Mouse (Mus musculus): ENCODE data around the gene Npas2.

The Npas2 gene

DNA sequence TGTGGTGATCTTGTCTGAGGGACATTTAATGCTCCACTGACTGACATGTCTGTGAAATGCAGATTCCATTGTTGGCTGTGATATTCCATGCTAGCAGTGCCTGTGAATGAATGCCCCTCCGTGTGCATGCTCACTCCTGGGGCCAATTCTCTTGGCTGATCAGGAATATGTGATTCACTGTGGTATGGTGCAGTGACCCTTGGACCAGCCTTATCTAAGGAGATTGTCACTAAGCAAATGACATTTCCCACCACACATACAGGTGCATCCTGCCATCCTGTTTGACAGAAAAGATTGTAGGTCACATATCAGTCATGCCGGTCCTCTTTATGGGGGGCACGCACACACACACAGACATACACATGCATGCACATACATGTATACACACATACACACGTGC is 138.9 kb downstream of the Npas2 start:
- no peak for DNase-seq (ENCODE audit: low spot score in 2 of 2)

DNA sequence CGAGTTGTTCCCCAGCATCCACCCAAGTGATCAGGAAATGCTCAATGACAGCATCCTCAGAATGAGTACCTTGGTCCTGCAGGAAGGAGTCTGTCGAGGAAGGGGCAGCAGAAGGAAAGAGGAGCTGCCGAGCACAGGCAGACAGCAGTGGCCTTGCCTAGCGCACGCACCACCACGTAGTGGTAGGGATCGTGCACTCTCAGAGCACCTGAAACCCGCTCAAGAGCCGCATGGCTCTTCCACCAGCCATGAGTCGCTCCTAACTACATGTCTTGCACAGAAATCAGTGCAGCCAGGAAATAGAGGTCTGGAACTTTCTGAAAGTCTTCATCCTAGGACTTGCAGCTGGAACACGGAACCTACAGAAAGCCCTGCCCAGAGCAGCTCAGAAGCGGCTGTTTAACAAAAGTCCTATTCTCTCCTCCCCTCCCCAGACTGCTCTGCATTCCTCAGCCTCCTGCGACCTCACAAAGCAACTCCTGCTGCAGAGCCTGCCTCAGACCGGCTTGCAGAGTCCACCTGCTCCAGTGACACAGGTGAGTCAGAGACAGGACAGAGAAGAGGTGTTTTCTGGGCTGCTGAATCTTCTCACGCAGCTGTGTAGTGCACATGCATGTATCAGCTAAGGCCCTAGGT is 142.1 kb downstream of the Npas2 start:
- DNase-seq (ENCODE audit: low spot score in 2 of 2), result no peak

DNA sequence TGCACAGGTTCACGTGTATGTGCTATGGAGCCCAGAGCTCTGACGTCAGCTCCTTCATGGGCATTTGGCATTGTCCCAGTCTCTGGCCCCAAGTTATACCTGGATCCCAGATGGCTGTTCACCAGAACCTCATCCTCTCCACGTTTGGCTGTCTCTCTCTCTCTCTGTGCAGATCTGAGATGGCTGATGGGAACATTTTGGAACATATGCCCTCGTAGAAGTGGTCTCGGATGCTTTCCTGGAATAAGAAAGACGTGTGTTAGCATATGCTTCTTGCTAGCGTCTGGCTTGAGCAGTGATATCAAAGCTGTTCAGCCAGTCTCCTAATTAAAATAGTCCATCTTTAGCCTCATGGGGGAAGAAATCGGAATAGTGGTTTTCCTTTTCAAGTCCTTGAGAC is 143.3 kb downstream of the Npas2 start:
- no peak for DNase-seq (ENCODE audit: low spot score in 2 of 2)

DNA sequence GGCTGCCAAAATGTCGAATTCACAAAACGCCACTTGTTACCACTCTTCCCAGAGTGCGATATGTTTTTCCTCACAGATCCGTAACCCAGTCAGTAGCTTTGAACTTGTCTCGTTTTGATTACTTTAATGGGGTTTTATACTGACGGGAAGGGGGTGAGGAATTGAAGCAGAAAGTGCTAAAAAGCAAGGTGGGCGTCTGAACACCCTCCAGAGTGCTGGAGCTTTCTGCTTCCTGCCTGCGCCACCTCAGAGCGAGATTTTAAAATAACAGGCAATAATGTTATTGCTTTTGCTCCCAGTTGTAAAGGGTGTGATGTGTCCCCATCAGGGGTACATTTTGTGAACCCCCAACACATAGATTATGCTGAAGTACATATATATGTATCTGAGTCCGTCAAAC is 145.3 kb downstream of the Npas2 start:
- DNase-seq (ENCODE audit: low spot score in 2 of 2), result no peak

DNA sequence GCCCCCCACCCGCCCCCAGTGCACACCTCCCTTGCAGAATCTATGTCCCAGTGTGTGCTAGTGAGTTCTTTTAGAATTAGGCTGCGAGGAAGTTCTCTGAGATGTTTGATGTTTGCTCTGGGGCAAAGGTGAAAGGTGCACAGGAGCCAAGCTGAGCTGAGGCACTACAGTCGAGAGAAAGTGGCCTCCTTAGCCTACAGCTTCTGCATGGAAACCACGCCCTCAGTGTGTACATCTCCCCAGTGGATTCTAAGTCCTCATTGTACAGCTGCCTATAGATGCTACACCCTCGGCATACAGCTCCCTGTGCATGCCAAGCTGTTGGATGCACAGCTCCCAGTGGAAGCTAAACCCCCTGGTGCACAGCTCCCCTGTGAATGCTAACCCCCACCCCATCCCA is 145.9 kb downstream of the Npas2 start:
- no peak for DNase-seq (ENCODE audit: low spot score in 2 of 2)

DNA sequence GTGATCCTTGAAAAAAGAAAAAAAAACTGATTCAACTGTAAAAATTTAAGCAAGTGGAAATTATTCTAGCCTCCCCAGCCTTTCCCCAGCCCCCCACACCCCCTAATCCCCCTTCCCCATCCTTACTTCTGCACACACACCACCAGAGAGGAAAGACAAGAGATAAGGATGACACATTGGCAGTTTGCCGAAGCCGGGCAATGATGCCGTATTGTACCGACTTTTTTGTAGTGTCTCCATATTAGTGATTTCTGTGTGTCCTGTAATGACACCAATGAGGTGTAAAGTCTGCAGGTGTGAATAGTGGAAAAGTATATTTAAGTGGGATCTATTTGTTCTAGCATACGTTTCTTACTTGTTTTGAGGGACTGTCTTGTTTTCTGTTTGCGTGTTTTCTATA is 146.6 kb downstream of the Npas2 start:
- DNase-seq (ENCODE audit: low spot score in 2 of 2), result no peak

DNA sequence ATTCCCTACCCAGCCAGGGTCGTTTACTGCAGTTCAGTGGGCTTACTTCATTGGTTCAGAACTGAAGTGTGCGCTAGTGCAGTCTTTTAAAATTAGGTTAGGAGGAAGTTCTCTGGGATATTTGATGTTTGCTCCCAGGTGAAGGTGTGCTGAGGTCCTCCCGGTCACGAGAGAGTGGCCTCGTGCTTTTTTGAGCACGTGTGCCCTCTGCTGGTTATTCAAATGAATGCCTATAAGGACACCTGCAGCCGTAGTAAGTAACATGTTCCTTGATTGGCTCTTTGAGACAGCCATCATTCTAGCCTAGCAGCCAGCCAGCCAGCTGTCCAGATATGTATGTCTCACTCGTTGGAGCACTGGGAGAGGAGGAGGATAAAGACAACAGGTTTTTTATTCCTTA is 147.1 kb downstream of the Npas2 start:
- peak; percentile 3 to 13 for DNase-seq (ENCODE audit: low spot score in 2 of 2)

DNA sequence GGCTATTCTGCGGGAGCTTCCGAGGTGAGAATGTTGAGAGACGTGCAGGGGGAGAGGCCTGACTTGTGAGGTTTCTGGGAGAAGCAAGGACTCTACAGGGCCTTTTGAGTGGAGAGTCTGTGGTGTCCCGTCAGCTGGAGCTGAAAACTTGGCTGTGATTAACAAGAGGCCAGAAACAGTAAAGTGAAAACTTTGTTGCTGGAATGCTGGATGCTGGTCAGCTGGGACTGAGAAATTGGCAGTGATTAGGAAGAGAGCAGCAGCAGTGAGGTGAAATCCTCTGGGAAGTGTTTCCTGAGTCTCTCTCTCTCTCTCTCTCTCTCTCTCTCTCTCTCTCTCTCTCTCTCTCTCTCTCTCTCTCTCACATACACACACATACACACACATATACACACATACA is 148.3 kb downstream of the Npas2 start:
- no peak for DNase-seq (ENCODE audit: low spot score in 2 of 2)

DNA sequence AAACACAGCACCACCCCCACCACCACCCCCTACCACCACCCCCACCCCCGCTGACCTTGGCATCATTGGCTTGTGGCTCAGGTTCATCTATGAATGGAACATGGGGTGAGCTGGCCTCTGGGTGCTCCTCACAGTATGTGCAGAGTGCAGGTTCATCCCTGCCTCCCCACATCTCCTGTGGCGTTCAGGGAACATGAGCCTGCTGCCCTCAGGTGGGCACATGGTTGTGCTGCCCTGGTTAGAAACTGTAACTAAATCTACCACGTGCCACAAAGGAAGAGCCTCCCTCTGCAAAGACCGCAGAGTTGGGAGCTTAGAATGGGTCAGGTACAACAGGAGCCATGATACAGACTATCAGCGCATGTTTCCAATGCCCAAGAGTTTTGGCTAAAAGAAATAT is 149.7 kb downstream of the Npas2 start:
- DNase-seq (ENCODE audit: low spot score in 2 of 2), result no peak

DNA sequence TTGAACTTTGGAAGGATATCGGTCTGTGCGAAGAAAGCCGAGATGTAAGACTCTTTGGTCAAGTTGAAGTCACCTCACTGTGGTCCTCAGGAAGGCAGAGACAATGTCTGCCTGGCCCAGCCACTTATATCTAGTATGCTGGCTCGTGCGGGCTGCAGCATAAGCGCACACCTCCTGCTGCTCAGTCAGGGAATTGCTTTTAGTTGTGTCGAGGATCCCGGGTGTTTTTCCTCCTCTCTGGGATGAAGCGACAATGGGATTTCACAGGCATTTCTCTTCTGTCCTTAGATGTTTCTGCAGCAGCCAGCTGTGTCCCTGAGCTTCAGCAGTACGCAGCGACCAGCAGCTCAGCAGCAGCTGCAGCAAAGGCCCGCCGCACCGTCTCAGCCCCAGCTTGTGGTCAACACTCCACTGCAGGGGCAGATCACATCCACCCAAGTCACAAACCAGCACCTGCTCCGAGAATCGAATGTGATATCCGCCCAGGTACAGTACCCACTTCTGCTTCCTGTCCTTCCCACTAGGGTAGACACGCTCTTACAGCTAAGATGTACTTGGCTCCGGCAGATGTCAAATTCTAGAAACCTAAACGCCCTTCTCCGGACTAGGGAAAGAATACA is 151.6 kb downstream of the Npas2 start:
- DNase-seq (ENCODE audit: low spot score in 2 of 2), result no peak

DNA sequence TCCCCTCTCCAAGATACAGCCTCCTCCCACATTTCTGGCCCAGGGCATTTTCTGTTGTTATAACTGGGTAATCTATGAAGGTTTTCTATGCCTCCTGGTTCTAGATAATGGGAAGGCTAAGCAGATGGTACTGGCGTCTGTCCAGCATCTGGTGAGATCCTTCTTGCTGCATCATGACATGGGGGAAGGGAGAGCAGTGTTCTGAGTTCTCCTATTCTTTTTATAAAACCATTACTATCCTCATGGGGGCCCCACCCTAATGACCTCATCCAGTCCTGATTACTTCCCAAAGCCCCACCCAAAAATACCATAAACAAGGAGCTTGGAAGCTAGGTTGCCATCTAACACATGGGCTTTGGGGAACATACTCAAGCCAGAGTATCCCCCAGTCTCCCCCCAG is 155.5 kb downstream of the Npas2 start:
- DNase-seq (ENCODE audit: low spot score in 2 of 2), result no peak

DNA sequence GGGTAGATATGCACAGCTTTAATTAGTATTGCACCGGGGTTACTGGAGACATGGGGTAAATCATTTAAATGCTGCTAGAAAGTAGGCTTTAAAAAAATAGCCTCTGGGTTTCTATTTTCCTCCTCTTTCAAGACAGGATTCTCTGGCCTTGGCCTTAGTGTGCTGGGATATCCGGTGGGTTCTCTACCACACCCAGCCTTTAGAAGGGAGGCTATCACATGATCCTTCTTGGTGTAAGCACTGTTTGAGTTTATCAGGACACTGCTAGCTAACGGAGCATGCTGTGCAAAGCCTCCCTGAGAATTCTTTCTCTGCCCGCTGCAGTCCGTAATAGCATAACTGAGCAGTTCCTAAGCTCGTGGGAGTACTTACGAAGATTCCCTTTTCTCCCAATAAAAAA is 155.9 kb downstream of the Npas2 start:
- no peak for DNase-seq (ENCODE audit: low spot score in 2 of 2)

DNA sequence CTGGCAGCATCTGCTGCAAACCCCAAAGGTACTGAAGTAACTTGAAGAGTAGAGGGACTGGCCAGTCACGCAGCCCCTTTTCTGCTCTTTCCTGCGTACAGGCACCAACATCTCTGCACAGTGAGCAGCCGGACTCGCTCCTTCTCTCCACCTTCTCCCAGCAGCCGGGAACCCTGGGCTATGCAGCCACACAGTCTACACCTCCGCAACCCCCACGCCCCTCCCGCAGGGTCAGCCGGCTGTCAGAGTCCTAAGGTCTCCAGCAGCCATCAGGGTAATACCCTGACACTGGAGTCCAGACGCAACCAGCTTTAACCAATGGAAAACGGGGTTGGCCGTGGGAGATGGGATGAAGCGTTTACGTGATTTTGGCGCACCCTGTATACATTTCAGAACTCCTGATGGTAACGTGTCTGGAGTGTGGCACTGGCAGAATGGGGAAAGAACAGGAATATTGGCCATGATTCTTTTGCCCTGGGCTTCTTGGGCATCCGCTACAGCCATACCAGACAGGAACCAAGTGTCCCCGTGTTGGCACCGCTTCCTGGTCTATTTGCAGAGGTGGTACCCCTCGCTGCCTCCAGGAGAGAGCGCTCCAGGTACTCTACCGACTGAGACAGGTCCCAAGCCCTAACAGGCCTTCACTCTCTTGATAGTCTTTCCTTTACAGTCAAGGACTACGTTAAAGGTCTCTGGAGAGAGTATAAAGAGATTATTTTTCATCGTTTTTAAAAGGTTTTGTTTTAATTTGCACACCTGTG is 168.4 kb downstream of the Npas2 start:
- no peak for DNase-seq (ENCODE audit: low spot score in 2 of 2)

DNA sequence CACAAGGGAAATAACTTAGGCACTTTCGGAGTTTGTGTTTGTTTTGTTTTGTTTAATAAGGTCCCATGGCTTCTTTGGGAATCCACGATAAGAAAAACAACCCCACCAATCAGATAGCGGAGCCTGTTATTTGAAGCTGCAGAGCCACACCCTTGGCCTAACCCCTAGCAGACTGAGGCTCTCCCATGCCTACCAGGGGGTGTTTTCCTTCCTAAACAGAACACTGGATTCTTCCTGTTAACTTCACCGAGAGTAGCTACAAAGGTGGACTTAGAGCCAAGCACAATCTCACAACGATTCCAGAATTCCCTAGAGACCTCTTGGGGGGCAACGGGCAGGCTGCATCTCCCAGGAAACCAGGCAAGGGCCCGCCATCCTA is 169.0 kb downstream of the Npas2 start:
- DNase-seq (ENCODE audit: low spot score in 2 of 2), result no peak

DNA sequence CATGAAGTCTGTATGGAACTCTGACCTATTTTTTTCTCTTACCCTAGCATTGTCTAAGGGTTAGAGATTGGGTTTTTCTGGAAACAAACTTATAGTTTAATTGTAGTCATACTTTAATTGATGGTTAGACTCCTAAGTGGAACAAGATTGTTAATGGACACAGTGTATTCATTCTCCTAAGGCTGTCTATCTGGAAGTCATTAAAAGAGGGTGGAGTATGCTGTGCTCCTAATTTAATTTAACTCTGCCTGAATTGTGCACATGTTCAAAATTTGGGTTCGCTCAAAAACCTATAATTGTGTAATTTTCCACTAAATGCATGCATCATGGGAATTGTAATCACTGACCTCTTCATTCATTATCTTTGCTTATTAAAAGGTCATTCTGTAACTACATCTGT is 172.0 kb downstream of the Npas2 start:
- no peak for DNase-seq (ENCODE audit: low spot score in 2 of 2)

DNA sequence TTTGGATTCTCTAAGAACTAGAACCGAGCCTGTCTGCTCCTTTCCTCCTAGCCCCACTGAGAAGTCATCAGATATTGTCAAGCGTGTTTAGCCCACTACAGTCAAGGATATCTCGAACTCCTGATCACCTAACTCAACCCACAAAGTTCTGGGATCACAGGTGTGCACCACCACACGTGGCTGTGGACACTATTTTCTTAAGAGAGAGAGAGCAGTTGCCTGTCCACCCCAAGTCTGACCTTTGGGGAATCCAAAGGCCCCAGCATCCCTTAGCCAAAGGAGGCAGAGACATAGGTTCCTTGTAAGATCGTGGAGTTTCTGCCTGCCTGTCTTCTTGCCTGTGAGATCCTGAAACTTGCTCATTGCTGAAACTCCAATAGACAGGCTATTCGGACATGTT is 173.5 kb downstream of the Npas2 start:
- DNase-seq (ENCODE audit: low spot score in 2 of 2), result no peak

DNA sequence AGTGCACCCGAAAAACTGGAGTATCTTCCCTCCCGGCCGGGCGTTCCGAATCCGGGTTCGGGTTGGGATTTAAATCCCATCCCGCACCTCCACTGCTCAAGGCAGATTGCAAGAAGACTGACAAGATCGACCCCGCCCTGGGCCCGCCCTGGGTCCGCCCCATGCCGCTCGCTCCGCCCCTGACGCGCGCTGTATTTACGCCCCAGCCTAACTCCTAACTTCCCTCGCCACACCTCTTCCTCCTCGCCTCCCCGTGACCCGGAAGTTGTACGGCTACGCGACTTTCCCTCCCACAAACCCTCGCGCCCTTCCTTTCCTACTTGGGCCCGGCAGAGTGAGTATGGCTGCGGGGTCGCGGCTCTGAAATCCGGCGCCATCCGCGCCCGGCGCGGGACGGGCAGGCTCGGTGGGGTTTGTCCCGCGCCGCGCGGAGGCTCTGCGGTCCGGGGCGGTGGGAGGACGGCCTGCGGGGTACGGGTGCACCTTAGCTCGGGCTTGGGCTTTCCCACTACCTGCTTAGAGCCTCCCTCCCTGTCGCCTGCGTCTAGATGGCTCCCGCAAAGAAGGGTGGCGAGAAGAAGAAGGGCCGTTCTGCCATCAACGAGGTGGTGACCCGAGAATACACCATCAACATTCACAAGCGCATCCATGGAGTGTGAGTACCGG is 174.2 kb downstream of the Npas2 start, which contains the start of gene Rpl31:
Gene Rpl31, plus strand, starts transcription at position 242 of the 666 bp plus-strand sequence.
- peak; percentile 95 to 96 for DNase-seq (ENCODE audit: low spot score in 2 of 2)

DNA sequence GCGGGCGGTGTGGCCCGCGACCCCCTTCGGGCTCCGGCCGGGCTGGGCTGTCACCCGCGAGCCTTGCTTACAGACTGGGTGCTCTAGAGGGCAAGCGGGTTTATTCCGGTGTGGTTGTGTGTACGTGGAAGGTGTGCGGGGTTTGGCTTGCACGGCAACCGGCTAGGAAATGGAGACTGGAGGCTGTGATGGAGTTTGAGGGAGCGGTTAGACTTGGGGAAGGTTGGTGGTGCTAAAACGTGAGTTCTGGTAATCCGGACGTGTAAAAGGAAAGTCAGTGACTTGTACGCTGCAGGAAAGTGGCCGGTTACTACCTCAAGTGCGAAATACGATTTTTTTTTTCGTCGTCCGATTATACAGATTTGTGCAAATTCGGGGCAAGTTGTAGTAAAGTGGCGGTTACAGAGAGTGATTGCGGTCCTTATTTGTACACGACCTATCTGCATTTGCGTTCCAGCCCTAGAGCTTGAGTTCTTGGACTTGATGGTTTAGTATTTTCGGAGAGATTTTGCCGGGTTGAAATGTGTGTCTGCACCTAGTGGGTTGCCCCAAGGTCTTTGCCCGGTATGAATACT is 174.8 kb downstream of the Npas2 start:
- no peak for DNase-seq (ENCODE audit: low spot score in 2 of 2)

DNA sequence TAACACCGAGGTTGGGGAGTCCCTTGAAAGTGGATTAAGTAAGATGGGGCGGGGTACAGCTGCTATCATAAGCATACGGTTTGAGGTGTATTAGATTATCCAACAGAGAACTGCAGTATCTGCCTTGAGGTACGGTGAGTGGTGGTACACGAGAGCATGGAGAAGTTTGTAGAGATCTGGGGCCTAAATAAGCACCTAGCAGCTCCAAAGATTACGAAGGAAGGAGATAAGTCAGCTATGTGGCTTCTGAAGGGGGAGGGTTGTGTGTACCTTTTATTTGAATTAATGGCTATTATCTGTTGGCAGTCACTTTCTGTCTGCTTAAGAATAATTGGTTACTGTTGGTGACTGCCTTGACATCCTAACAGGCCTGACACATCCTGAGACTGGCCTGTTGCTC is 176.9 kb downstream of the Npas2 start:
- DNase-seq (ENCODE audit: low spot score in 2 of 2), result no peak

DNA sequence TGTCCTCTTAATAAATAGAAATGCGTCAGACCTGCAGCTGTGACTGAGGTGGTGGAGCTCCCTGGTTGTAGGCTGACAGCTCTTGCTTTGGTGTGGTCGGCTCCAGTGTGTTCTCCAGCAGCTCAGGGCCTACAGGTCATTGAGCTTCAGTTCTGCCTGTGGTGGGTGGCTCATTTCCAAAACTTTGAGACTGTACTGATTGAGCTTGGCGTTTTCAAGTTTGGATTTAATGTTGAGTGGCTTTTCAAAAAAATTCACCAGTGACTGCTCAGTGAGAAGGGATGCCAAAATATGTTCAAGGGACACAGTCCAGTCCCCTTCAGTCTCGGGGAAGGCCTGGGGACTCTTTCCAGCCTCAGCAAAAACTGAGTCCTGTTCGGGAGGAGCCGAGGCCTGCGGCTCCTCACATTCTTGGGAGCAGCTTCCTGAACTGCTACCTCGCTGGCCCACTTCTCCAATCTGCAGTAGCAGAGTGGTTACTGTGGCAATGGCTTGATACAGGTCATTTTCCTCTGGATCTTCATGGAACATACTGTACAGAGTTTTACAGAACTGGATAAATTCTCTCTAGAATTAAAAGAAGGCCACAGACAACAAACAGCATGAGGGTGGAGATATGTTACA is 178.8 kb downstream of the Npas2 start:
- no peak for DNase-seq (ENCODE audit: low spot score in 2 of 2)

DNA sequence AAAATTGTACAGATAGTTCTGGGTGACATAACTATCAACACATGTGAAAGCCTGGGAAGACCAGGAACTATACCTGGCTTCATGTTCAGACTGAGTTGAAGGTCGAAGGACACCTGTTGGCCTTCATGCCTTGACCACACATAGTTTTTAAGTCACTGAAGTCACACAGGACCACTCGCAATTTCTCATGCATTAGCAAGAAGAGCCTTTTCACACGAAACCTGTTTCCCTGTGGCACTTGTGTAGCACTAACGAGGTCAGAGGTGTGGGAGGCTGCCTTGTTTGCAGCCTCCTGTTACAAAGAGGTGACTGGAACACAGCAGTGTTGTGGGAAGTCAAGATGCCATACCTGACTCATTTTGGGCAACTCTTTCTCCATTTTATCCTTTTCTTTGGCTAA is 179.8 kb downstream of the Npas2 start:
- DNase-seq (ENCODE audit: low spot score in 2 of 2), result no peak

DNA sequence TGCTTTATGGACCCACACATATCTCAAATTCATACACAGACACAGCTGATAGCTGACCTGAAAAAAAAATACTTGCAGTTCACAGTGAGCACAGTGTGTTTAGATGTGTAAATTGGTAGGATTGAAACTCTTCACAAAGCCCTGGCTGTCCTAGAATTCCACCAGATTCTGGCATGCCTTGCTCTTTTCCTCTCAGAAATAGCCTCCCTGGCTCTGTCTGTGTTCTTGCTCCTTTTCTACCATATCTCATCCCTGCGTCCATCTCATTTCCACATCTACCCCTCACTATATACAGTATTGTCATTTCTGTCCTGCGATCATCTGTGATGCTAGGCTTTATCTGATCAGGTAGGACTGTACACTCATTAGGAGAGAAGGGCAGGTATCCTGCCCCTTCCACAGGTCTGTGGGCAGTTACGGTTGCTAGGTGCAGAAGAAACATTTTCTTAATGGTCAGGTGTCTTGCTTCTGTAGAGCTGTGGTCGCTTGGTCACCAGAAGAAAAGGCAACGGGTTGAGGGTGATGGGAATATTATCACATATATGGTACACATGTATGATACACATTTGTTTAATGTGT is 180.8 kb downstream of the Npas2 start:
- no peak for DNase-seq (ENCODE audit: low spot score in 2 of 2)
